Mouse (Mus musculus) WW6 (cell line): ENCODE measurements around the gene Coq2.

ENCODE experiments used
- DNase-seq: peaks from one replicate; pipeline ENCODE4 v3.0.0-alpha.2; 2013; ENCODE audit warnings: low read depth, low spot score

The Coq2 gene

DNA sequence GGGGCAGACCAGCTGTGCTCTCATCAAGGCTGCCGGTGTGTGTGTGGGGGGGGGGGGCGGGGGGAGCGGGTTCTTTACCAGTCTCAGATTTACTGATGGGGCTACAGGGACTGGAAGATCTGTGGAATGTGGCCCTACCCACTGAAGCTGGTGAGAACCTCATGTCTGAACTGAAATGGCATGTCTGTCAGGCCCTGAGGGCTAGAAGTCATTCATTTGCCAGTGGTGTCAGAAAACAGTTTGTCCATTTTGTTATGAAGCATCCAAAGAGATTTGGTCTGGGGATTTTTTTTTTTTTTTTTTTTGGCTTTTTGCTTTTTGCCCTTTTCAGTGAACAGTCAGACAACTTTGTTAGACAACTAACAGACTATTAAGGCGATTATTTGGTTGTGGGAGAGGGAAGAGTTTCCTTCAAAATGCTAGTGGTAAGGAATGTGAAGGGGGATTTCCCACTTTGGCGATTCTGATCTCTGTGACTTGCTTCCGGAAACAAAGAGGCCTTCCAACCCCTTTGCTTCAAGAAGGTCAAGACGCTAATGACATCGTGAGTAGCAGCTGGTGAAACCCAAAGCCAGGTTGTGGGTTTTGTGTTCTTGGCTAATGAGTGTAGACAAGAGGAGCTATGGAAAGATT lies 52.9 kb downstream of the Coq2 start:
- no peak for DNase-seq

DNA sequence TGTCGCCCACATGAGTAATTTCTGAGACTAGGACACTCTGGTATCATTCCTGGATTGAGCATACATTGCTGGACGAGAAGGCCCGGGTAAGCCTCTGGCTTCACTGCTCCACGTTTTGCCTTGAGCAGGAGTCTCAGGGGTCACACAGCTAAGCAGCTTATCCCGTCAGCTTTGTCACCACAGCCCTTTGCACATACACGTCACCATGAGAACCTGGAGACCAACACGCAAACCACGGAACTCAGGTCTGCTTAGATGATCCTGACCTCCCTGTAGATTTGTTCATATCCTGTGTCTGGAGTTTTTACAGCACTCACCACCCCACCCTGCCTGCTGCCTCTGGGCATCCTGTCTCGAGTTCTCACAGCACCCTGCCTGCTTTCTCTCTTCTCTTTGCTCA lies 54.0 kb downstream of the Coq2 start:
- DNase-seq, result no peak

DNA sequence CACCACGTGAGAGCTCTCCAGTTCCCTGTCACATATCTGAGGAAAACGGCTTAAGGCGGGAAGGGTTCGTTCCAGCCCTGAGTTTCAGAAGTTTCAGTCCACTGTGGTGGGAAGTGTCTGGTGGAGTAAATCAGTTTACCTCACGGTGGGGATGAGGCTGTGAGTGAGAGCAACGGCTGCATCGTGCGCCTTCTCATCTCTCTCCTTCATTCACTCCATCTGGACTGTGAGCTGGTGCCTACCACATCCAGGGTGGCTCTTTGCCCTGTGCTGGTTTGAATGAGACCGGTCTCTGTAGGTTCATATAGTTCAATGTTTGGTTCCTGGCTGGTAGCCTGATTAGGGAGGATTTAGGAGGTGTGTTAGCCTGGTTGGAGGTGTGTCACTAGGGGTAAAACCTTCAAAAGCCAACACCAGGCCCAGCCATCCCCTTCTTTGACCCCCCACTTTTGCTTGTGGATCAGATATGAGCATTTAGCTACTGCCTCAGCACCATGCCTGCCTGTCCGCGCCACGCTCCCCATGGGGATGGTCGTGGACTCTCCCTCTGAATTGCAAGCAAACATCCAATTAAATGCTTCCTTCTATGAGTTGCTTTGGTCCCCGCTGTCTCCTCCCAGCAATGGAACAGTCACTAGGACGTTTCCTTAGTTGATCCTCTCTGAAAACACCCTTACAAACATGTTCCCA lies 55.2 kb downstream of the Coq2 start:
- DNase-seq, result no peak

DNA sequence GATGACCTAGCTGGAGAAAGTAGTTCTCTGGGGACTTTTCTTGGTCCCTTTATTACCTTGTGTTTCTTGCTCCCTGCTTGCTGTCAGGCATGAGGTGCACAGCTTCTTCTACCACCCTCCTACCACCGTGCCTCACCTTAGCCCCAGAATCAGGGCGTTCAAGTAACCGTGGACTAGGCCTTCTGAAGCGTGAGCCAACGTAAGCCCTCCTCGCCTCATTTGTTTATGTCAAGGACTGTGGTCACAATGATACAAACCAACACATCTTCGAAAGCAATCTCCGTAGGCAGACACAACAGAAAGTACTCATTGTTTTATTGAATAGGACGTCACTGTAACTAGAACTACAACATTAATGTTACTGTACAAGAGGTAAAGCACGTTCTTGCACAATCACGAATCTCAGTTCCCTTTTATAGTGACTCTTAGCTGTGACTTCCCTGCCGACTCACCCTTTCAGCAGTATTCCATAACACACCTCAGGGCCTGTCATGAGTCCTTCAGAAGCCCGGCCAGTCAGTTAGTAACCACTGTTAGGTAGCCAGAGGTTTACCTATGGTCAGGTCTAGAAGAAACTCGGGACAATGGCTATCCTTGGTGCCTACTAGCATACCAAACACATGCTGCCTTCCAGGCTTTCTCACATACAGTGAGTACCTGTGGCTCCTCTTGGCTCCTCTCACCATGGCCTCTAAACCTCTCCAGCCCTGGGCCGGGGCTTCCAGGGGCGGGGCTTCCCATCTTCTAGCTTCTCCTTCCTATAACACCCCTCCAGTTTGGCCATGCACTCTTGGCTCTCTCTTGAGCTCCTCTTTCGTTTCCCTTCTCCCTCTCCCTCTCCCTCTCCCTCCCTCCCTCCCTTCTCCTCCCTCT lies 60.8 kb downstream of the Coq2 start:
- no peak for DNase-seq

DNA sequence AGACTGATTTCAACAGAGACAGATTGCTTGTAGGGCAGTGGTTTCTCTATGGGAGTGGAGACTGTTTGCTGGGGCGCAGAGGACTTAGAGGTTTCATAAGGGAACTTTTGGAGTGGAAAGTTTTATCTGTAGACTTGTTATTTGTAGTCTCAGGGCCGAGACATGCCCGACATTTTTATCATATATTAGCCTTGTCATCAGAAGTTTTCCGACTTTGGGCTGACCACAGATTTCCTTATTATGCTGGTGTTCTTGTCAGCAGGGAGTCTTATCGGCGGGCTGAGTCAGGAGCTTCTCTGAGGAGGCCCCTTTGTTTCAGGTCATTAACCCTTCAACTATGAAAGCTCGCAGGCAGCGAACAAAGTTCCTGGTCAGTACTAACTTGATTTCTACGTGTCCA lies 67.1 kb downstream of the Coq2 start:
- DNase-seq, result no peak

DNA sequence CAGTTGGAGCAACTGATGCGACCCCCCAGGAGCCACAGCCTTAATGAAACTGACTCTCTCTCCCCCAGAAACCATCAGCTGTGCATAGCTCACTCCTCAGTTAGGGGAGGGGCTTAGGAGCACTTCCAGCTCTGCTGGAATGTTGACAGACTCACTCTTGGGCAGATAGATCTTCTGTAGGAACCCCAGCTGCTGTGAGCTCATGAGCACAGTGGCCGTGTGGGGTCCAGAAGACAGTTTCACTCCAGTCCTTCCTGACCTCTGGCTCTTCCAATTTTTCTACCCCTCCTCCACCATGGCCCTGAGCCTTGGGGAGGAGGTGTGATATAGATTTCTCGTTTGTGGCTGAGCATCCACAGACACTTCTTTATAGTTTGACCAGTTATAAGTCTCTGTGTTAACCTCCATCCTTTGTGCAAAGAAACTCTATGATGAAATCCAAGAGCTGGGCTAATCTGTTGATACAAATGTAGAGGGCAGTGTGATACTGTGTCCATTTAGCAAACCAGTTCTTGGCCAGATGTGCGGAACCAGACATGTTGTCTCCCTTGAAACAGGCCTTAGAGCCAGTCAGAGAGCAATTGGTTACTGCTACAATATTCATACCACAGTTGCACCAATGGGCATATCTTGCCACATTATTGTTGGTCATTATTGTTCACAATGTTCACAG lies 67.7 kb downstream of the Coq2 start:
- no peak for DNase-seq

DNA sequence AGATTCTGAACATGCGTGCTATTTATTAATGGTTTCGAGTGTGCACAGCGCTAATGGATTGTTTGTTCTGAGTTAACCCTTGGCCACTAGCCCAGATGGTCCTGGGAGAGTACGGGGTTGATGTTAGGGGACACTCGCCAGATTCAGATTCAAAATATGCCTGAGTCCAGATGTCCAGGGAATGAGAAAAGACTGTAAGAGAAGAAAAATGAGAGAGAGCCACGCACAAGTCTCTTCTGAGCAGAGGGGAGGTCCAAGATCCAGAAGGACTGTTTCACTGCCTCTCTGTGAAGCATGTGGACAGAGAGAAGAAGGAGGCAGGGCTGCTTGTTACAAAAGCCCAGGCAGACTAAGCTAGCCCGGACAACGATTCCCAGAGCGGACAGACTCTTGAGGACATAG lies 69.1 kb downstream of the Coq2 start:
- DNase-seq, result no peak
